Mouse (Mus musculus): ENCODE data around the gene Fsd1l.
"Not testable (repeated sequence)": the region's sequence is repeated elsewhere in the genome, so short reads cannot be mapped to it uniquely, and the experiment has no call there.

Gene Fsd1l

DNA sequence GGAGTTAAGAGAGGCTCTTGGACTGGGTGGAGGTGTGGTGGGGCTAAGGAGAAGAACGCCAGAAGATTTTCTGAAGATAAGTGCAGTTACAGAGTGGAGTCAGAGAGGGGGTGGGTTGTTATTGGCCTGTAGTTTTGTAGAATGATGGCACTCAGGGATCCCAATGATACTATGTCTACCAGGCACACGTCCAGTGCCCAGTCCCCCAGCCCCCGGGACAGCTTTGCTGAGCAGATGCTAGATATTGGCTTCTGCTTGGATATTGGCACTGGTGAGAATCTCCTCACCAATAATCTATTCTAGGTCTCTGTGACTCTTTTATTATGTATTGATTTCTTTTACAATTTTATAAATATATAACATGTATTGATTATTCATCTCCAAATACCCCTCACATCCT lies 6.0 kb upstream of the Fsd1l start:
- in situ Hi-C loops (cut with MboI, MseI), result loop anchor here in 1 of 2 experiments (5.0 kb wide), 2 partner anchors 87 to 212 kb away; partner anchors contain the start of gene Fktn

GRCm38 (mm10) chr4:53628924-53629323 lies 2.3 kb upstream of the Fsd1l start:
- in situ Hi-C loops (cut with MboI, MseI), result loop anchor here in 1 of 2 experiments (5.0 kb wide), 2 partner anchors 83 to 208 kb away; partner anchors contain the start of gene Fktn

GRCm38 (mm10) chr4:53630963-53631315 lies 332 bp upstream of the Fsd1l start:
- in situ Hi-C loops (cut with MboI, MseI), result no loop called here

DNA sequence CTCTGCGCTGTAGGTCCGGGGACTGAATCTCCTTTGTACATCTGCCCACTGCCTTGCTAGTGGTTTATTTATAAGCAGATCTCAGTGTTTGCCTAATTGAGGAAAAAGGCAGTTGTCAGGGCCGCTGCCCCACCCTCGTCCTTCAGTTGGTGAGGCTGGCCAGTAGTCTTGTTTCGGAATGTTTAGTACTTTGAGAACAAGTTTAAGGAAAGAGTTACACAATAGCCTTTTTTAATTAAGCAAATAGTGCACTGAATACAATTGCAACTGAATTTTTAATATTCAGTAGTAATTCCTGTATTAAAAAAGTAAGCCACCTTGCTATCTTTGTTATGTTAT lies 709 bp downstream of the Fsd1l start:
- in situ Hi-C loops (cut with MboI, MseI), result no loop called here

- in situ Hi-C loops (cut with MboI, MseI), result no loop called here
Measured at GRCm38 (mm10) chr4:53635336-53635735, 4.1 kb downstream of the Fsd1l start.

DNA sequence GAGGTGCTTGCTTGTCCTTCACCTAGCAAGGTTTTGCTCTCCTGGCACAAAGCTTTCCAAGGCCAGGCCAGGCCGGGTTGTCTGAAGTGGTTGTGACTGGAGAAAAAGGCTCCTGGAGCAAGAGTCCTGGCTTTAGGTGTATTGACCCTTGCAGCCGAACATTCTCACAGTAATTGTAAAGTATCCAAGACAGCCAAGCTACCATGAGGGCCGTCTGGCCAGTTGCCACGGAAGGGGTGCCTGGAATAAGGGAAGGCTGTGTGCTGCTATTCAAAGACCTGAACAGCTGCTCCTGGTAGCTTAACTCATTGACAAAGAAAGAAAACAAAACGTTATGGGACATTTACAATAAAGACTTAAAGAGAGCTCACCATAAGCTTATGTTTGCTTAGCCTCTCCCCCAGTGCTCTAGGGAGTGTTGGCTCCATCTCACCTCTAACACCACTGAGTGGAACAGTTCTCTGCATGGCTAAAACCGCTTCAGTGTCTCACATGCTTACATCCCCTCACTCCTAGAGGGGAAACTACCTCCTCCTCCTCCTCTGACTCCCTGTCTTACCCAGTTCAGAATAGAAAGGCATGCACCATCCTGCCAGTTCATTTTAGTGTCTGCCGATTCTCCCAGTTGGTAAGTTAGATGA lies 6.1 kb downstream of the Fsd1l start:
- in situ Hi-C loops (cut with MboI, MseI), result no loop called here

- in situ Hi-C loops (cut with MboI, MseI), result no loop called here
Measured at GRCm38 (mm10) chr4:53638549-53639123, 7.4 kb downstream of the Fsd1l start.

DNA sequence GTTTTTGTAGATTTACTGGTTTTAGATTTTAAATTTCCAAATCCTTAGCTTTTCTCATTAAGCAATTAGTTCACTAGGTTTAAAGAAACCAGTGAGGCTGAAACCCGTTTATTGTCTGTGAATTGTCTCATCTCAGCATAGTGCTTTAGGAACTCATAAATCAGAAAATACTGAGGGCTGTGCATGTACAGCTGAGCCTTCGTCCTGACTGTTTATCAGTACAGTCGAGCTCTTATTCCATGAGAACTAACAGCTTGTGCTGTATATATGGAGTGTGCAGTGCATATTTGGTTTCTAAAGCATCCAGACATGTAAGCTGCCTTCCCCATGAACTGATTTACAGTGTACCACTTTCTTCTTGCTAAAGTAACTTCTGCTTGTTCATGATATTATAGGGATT lies 26.8 kb downstream of the Fsd1l start:
- in situ Hi-C loops (cut with MboI, MseI), result no loop called here

DNA sequence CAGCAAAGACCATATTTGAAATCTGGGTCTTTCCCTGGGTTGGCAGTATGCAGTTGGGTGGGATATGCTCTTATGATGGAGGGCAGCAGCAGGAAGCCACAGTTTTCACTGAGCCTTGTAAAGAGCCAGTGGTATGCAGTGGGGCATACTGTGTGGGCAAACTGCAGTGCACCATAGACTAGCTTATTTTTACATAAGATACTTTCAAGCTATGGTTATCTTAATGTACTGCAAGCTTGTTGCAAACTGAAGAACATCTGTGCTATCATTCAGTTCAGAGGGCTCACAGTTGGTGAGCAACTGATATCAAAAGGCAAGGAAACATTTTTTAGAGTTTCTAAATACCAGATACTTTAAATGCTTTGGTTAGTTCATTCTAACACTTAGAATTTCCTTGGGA lies 29.4 kb downstream of the Fsd1l start:
- in situ Hi-C loops (cut with MboI, MseI), result loop anchor here in 1 of 2 experiments (10.0 kb wide), 1 partner anchor 956 kb away; no protein-coding TSS in a partner anchor

DNA sequence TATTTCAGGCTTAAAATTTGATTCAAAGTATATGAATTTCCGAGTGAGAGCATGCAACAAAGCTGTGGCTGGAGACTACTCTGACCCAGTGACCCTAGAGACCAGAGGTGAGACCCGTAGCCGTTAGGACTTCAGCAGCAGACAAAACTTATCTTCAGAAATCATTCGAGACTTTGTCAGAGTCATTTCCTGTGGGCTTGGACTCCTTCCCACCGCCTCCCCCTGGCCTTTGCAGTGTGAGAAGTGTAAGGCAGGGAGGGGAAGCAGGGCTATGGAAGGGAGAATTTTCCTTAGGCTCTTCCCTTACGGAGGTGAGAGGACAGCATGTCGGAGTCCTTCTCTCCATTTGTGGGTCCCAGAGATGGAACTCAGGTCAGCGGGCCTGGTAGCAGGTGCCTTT lies 50.8 kb downstream of the Fsd1l start:
- in situ Hi-C loops (cut with MboI, MseI), result no loop called here

- in situ Hi-C loops (cut with MboI, MseI), result no loop called here
Measured at GRCm38 (mm10) chr4:53688965-53689364, 57.7 kb downstream of the Fsd1l start.

- in situ Hi-C loops (cut with MboI, MseI), result no loop called here
Measured at GRCm38 (mm10) chr4:53691418-53691817, 60.1 kb downstream of the Fsd1l start.

DNA sequence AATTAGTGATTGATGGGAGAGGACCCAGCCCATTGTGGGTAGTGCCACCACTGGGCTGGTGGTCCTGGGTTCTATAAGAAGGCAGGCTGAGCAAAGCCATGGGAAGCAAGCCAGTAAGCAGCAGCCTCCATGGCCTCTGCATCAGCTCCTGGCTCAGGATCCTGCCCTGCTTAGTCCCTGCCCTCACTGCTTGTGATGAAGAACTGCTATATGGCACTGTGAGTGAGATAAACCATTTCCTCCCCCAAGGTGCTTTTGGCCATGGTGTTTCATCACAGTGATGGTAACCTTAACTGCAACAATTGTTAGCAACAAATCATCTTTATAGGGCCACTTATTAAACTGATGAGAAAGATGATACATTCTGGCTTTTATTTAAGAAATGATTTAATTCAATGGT lies 77.9 kb downstream of the Fsd1l start:
- in situ Hi-C loops (cut with MboI, MseI), result not testable (repeated sequence)

DNA sequence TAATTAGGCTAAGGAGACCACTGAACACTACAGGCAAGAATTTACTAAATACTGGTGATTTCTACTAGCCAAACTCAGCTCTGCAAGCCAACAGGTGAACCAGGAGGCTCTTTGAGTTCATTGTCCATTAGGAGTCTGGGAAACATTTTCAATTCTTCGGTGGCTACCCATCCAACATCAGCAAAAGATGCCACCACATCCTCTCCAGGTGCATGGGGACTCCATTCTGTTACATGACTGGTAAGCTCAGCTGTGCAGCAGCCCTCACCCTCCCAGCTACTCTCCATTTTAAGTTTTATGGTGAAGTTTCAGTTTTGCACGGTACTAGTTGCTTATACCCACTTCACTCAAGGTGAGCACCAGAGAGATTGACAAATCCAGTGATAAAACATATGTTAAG lies 78.8 kb downstream of the Fsd1l start:
- in situ Hi-C loops (cut with MboI, MseI), result loop anchor here in 1 of 2 experiments (5.0 kb wide), 1 partner anchor 83 kb away; no protein-coding TSS in a partner anchor

GRCm38 (mm10) chr4:53710555-53711328 lies 79.5 kb downstream of the Fsd1l start:
- in situ Hi-C loops (cut with MboI, MseI), result loop anchor here in 1 of 2 experiments (5.0 kb wide), 1 partner anchor 83 kb away; no protein-coding TSS in a partner anchor

DNA sequence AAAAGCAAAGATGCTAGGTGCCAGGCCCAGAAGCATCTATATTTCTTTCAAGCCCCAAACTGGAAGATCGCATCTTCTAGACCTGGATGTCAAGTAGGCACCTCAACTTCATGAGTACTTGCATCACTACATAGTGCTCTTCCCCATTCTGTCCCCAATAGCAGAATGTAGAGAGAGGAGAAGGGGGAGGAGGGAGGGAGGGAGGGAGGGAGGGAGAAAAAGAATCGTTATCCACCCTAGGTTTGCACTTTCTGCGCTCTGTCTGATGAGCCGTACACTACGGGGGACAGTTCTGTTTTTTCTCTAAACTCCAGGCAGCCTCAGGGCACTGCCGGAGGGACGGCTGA lies 82.4 kb downstream of the Fsd1l start, which contains the start of gene Fktn:
Gene Fktn, plus strand, starts transcription at position 295 of the 347 bp plus-strand sequence.
- in situ Hi-C loops (cut with MboI, MseI), result loop anchor here in 1 of 2 experiments (5.0 kb wide), 1 partner anchor 86 kb away; no protein-coding TSS in a partner anchor

DNA sequence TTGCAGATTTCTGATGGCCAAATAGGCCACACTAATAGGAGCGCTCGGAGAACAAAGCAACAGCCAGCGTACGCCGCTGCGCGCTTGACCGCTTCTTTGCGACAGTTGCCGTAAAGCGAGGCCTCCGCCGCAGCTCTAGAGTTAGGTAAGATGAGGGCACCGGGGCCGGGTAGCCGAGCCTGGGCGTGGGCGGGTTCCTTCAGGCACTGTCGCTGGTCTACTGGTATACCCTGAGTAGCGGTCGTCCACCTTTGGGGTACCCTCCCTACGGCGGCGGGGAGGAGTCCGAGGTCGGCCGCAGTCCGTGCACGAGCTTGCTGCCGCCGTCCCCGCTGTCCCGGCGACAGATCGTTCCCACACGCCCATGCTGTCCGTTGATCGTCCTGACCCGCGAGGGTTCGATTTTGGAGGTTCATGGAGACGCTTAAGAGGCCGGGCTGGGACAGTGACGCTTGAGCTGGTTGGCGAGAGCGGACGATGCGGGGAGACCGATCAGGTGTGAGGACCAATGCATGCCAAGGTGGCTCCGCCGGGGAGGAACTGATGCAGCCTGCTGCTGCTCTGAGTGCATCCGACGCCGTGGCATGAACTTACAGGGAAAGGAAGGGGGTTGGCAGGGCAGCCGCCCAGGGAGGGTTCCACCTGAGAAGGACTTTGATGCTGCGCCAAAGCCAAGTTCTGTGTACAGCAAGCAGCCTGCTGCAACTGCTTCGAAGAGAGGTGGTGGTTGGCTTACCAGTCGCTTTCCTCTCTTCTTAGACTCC lies 83.0 kb downstream of the Fsd1l start:
- in situ Hi-C loops (cut with MboI, MseI), result loop anchor here in 1 of 2 experiments (5.0 kb wide), 1 partner anchor 87 kb away; no protein-coding TSS in a partner anchor

DNA sequence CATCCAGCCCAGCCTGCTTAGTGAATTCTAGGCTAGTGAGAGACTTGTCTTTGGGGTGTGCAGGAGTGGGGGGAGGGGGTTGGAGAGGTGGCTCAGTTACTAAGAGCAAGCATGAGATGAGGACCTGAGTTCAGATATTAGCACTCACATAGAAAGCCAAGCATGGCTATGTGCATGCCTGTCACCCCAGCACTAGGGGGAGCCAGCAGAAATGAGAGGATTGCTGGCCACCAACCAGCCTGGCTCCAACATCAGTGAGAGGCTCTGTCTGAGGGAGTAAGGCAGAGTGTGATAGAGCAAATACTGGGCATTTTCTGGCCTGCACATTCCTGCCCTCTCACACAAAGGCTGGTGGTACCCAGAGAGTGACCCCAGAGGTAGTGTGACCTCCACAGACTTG lies 84.7 kb downstream of the Fsd1l start:
- in situ Hi-C loops (cut with MboI, MseI), result no loop called here

DNA sequence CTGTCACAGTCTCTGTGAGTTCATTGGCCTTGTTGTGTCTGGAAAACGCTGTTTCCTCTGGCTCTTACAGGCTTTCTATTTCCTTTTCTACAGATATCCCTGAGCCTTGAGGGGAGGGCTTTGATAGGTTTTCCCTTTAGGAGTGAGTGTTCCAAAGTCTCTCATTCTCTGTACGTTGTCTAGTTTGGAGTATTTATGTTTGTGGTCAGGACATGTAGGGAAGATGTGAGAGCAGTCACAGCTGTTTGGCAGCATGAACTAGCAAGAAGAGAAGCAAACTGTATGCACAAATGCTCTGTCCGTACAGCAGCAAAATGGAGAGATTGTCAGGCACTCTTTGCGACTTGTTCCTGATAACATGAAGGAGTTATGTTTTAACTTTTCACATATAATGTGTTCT lies 86.3 kb downstream of the Fsd1l start:
- in situ Hi-C loops (cut with MboI, MseI), result no loop called here

DNA sequence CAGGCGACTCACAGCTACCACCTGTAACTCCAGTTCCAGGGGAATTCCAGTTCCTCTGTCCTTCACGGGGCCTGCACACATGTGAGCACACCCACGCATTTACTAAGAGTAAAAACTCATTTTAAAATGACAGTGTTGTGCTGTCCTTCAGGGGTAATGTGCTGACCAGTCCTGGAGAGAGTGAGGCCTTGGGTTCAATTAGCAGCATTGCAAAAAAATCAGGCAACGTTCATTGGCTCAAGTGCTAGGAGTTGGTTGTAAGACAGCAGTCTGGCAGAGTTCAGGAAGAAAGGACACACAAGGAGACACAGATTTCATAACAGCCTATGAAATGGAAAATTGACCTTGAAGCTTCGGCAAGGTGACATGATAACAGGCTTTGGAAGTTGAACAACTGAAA lies 87.0 kb downstream of the Fsd1l start:
- in situ Hi-C loops (cut with MboI, MseI), result no loop called here

DNA sequence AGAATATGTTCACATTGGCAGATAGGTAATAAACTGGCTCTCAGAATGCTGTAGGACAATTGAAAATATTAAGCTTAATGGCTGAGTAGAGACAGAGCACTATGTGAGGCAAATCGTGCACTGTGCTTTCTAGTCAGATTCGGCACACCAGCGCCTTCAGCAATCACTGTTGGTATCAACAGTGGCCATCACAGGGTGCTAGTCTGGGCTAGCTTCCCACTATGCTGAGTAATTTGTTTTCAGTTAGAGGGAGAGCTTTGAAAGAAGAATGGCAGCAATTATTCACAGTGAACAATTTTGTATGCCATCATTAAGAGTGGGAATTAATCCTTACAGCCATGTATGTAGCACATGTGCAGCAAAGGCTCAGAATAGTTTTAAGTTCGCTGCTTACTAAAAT lies 91.2 kb downstream of the Fsd1l start:
- in situ Hi-C loops (cut with MboI, MseI), result no loop called here

DNA sequence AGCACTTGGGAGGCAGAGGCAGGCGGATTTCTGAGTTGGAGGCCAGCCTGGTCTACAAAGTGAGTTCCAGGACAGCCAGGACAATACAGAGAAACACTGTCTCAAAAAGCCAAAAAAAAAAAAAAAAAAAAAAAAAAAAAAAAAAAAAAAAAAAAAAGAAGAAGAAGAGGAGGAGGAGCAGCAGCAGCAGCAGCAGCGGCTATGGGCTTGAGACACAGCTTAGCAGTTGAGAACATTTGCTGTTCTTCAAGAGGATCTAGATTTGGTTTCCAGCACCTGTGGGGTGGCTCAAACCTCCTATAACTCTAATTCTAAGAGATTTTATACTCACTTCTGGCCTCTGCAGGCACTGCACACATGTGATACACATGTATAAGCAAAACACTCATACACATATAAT lies 94.8 kb downstream of the Fsd1l start:
- in situ Hi-C loops (cut with MboI, MseI), result loop anchor here in 1 of 2 experiments (5.0 kb wide), 1 partner anchor 111 kb away; no protein-coding TSS in a partner anchor

Measured in T-helper 17 cell (primary cell).